Mouse (Mus musculus) gastrocnemius, postnatal 36 days (tissue): ENCODE measurements around the gene Cela2a. TPM values are rescaled to one million over a fixed set of nuclear protein-coding genes. Genes with fewer than 3 reads are reported as not detected.

ENCODE experiments used
- DNase-seq, 2 experiments: peaks; one replicate each; pipeline ENCODE4 v3.0.0; 2022
- intact Hi-C: fragments of 180-260 bp; cut with DNase I; formaldehyde crosslinking; loops from one replicate; pipeline ENCODE4 v1.15.1; 2025
- total RNA-seq, 2 experiments: library from RNA; stranded (reverse); gene quantifications; 2 replicates each; pipeline ENCODE4 v1.2.3; 2021

Cela2a gene
- total RNA-seq, 2 experiments from 2014 or later, result not detected

DNA sequence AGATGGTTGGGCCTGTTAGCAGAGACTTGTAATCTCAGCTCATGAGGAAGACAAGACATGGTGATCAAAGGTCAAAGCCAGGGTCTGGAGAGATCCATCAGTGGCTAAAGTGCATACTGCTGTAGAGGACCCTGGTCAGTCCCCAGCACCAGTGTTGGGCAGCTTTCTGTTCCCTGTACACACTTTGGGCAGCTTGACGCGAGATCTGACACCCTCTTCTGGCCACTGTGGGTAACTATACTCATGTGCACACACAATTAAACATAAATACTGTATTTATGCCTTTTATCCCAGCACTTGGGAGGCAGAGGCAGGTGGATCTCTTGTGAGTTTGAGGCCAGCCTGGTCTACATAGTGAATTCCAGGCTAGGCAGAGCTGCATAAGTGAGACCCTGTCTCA, 15.0 kb downstream of the Cela2a start:
- intact Hi-C loops, result loop anchor here (5.0 kb wide), 1 partner anchor 36 kb away; the partner anchor contains the start of gene Ctrc

GRCm38 (mm10) chr4:141809850-141810464, 16.0 kb downstream of the Cela2a start:
- intact Hi-C loops, result loop anchor here (5.0 kb wide), 1 partner anchor 37 kb away; the partner anchor contains the start of gene Ctrc
- DNase-seq, result no peak

More for the DNA sequence above, 15.0 kb downstream of the Cela2a start:
- no peak for DNase-seq

GRCm38 (mm10) chr4:141805886-141806285, 20.1 kb downstream of the Cela2a start:
- DNase-seq, result no peak
- intact Hi-C loops, result no loop called here

DNA sequence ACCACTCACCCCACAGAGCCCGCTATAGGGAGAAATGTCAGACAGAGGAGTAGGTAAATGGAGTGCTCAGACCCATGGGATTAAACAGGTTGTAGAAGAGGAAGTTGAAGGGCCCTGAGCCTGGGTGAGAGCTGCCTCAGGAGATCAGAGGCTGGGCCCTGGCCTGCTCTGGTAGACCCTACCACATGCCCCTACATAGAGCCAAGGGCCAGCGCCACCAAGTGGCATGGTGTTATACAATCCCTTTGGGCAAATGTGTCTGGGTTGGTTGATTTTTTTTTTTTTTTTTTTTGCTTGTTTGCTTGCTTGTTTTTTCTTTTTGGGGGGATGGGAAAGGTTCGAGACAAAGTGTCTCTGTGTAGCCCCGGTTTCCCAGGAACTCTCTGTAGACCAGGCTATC, 21.9 kb downstream of the Cela2a start:
- intact Hi-C loops, result no loop called here
- no peak for DNase-seq

DNA sequence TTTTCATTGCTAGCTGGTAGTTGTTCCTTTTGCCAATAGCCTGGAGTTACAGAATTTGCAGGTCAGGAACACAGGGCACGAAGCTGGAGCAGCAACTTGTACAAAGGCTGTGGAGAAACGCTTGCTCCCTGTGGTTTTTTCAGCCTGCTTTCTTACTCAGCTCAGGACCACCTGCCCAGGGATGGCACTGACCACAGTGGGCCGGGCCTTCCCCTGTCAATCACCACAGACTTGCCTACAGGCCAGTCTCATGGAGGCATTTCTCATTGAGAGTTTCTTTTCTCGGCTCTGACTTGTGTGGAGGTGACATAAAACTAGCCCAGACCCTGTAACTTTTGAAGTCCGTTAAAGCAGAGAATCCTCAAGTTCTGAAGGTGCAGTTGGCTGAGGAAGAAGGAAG, 28.4 kb downstream of the Cela2a start:
- intact Hi-C loops, result no loop called here
- no peak for DNase-seq

DNA sequence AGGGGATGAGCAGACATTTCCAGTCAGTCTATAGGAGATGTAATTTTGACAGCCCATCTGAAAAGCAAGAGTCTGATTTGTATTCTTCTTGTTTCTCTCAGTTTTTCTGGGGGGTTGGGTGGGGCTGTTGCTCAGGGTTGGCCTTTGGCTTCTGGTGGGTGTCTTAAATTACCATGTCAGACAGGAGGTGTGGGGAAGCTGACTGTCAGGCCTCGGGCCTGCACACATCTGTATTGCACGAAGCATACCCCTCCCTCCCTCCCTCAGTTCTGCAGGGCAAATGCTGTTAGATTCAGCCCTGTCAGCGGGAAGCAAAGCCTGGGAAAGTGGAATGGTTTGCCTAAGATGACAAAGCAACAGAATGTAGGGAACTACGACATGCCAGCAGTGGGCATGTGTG, 29.0 kb downstream of the Cela2a start:
- intact Hi-C loops, result no loop called here
- DNase-seq, result no peak

- intact Hi-C loops, result no loop called here
- no peak for DNase-seq
These were observed 29.6 kb downstream of the Cela2a start for GRCm38 (mm10) chr4:141796356-141796755.

DNA sequence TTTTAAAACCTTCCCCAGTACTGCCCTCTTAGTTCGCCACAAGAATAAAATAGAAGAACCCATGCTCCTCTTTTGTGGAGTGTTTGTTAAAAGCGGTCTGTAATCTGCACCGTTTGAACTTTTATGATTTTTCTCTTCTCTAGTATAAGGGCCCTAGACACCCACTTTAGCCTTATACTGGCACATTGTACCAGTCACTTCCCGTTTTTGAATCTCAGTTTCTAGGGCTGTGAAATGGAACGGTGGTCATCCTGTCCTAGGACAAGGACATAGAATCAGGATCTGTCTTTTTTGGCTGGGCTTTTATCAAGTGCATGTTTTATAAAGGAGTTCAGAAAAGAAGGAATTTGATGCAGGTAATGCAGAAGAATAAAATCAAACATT, 31.8 kb downstream of the Cela2a start:
- no peak for DNase-seq
- intact Hi-C loops, result loop anchor here (5.0 kb wide), 1 partner anchor 72 kb away; the partner anchor contains the start of gene Ddi2

GRCm38 (mm10) chr4:141793282-141794151, 32.4 kb downstream of the Cela2a start, which contains the start of gene Casp9:
TSS of gene Casp9 (plus strand) at chr4:141793612.
- intact Hi-C loops, result loop anchor here (5.0 kb wide), 1 partner anchor 71 kb away; the partner anchor contains the start of gene Ddi2
- peak; percentile 97 to 99 for DNase-seq

GRCm38 (mm10) chr4:141792554-141793281, 33.2 kb downstream of the Cela2a start:
- no peak for DNase-seq
- intact Hi-C loops, result loop anchor here (5.0 kb wide), 1 partner anchor 70 kb away; the partner anchor contains the start of gene Ddi2

DNA sequence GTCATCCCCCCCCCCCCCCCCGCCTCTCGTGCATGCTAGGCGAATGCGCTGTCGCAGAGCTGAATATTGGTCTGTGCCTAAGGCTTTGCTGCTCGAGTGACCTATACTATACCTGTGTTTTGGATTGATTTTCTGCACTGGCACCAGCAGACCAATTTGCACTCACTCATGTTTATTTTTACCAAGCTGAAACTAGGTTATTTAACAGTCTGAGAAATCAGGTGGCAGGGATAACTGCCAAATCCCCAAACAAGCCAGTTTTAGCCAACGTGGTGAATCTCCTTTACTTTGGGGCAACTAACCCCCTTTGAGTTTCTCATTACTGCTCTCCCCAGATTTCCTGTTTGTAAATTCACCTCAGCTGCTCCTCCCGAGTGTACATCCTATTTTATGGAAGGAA, 34.0 kb downstream of the Cela2a start:
- no peak for DNase-seq
- intact Hi-C loops, result loop anchor here (5.0 kb wide), 1 partner anchor 70 kb away; the partner anchor contains the start of gene Ddi2

- DNase-seq, result no peak
- intact Hi-C loops, result loop anchor here (5.0 kb wide), 1 partner anchor 69 kb away; the partner anchor contains the start of gene Ddi2
These were observed 34.5 kb downstream of the Cela2a start for GRCm38 (mm10) chr4:141791486-141791885.

GRCm38 (mm10) chr4:141790524-141790990, 35.4 kb downstream of the Cela2a start, which contains the start of gene Dnajc16:
TSS of gene Dnajc16 (minus strand) at chr4:141790931.
- intact Hi-C loops, result loop anchor here (5.0 kb wide), 1 partner anchor 68 kb away; the partner anchor contains the start of gene Ddi2
- peak; percentile 94 to 95 for DNase-seq

GRCm38 (mm10) chr4:141789564-141790218, 36.3 kb downstream of the Cela2a start:
- DNase-seq, result no peak
- intact Hi-C loops, result loop anchor here (5.0 kb wide), 1 partner anchor 67 kb away; the partner anchor contains the start of gene Ddi2

DNA sequence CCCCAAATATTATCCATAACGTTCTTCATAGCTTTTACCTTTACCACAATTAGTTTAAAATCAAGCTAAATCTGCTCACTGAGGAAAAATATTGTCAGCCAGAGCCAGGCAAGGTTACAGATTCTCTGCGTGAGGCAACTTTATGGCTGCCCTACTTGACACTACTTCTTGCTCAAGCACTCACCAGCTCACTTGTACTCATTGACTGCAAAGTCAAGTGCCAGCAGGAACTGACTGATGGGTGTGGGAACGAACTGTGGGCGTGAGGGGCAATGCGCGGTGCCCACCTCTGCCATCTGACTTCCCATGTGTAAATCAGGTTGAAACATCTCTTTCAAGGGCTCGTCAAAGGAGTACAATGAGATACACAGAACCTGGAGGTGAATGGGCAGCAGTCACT, 38.5 kb downstream of the Cela2a start:
- intact Hi-C loops, result no loop called here
- no peak for DNase-seq

DNA sequence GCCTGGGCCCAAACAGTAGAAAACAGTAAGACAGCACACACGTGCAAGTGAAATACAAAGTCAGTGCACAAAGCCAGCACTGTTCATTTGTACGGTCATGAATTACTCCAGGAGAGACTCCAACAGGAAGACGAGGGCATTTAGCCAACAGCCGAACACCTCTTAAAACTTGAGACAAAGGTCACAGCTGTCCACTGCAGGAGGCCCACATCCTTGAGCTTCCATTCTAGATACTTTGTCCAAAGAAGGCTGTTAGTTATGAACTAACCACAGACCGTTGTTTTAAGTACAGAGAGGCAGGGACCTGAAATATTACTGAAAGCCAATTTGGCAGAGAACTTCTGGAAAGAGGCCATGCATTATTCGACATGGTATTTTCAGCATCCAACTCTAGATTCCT, 38.9 kb downstream of the Cela2a start:
- intact Hi-C loops, result no loop called here

GRCm38 (mm10) chr4:141786141-141786540, 39.8 kb downstream of the Cela2a start:
- intact Hi-C loops, result no loop called here

More for the DNA sequence above, 38.9 kb downstream of the Cela2a start:
- no peak for DNase-seq

GRCm38 (mm10) chr4:141784835-141785234, 41.1 kb downstream of the Cela2a start:
- no peak for DNase-seq
- intact Hi-C loops, result no loop called here

More at GRCm38 (mm10) chr4:141786141-141786540, 39.8 kb downstream of the Cela2a start:
- DNase-seq, result no peak

DNA sequence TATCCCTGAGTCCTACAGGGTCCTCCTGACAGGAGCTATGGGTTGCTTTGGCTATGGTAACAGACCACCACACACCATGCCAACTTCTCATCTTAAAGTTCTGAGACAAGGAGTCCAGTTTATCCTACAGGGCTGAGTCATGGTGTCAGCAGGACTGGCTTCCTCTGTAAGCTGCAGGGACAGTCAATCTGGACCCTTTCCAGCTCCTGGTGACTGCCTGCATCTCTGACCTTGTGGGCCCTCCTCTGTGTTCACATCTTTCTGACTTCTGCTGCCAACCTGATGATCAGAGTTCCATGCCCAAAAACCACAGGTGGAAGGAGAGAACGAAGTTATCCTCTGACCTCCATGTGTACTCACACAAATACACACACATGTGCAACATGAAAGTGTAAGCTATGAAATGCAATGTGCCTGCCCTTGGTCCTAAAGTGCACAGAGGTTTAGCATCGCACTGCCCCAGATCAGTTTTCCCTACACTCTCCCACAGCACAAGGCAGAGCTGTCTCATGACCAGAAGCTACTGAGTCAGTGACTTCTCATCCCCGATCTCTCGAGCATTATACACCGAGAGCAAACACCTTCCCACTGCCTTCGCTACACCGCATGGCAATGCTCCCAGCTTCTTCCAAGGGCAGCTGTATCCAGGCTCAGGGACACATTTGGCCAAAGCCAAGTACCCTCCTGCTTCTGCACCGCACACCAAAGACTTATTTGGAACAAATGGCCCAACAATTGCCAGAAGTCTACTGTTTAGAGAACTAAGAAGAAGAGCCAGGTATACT, 44.6 kb downstream of the Cela2a start:
- DNase-seq, result no peak
- intact Hi-C loops, result no loop called here
